Mouse (Mus musculus) brain, embryonic 14.5 days (tissue): Measurements from ENCODE around the gene Palm.

Source experiments
- CTCF ChIP-seq: fragments of 200-500 bp; IDR thresholded peaks from 2 replicates; pipeline ENCODE4 v1.5.1; 2012; ENCODE audit warnings: inconsistent platforms, mild to moderate bottlenecking, moderate library complexity, borderline replicate concordance; ENCODE audit not compliant: insufficient read depth, insufficient read length; ENCODE audit errors: extremely low read depth
- POLR2A ChIP-seq: fragments of 200-500 bp; IDR thresholded peaks from 2 replicates; pipeline ENCODE4 v1.6.1; 2012; ENCODE audit warnings: mild to moderate bottlenecking, inconsistent platforms, borderline replicate concordance; ENCODE audit not compliant: poor library complexity, insufficient read depth, insufficient read length, severe bottlenecking; ENCODE audit errors: extremely low read depth

GRCm38 (mm10) chr10:79755854-79756253 lies 37.5 kb upstream of the Palm start:
- TF ChIP-seq POLR2A (no peak), CTCF (no peak)
